10 mouse cellular contexts compared by ENCODE assay signal in genomic region chr3:89115522-89115921, GRCm38 (mm10). TPM values are rescaled to one million over a fixed set of nuclear protein-coding genes. Genes with fewer than 3 reads are reported as not detected.
DNase-seq lines count a peak whose midpoint lies in the region; ATAC-seq and TF ChIP-seq lines count a peak whose summit lies in the region.
"Had no signal": no experiment of that assay in that cellular context is flagged by ENCODE, and none has a peak within 500 bp of the region (broad histone marks: within the 10 kb centered on the region; RNA-seq: fewer than 3 reads in every experiment).

No protein-coding gene starts in this region.

- H3ac ChIP-seq in C2C12 (ENCODE audit: control insufficient read depth, insufficient read length, low read depth), result no peak overlapping the region

- peak; percentile 58 for ATAC-seq in forebrain, postnatal 0 days
- ATAC-seq in forebrain, embryonic 13.5 days, result no peak

- H3K4me3 ChIP-seq in forebrain, postnatal 0 days (ENCODE audit: low read depth, low read length), result no peak overlapping the region
- H3K4me3 ChIP-seq in forebrain, embryonic 13.5 days, result no peak overlapping the region
- H3K4me3 ChIP-seq in C2C12 (ENCODE audit: insufficient read depth, poor library complexity, severe bottlenecking), result no peak overlapping the region
- no peak overlapping the region for H3K4me3 ChIP-seq in small intestine, adult 2 months (ENCODE audit: low read depth, low read length)
- H3K4me3 ChIP-seq: myocyte had no signal

- no peaks in the 10 kb centered on the region for H3K4me1 ChIP-seq in forebrain, postnatal 0 days (ENCODE audit: insufficient read depth)
- no peaks in the 10 kb centered on the region for H3K4me1 ChIP-seq in forebrain, embryonic 13.5 days
- peaks cover 2% of the 10 kb centered on the region; the same call in 1 of the 2 replicates for H3K4me1 ChIP-seq in small intestine, adult 2 months (ENCODE audit: control insufficient read depth, insufficient read depth, insufficient read length, low read length)

- no peaks in the 10 kb centered on the region for H3K36me3 ChIP-seq in forebrain, postnatal 0 days (ENCODE audit: insufficient read depth)
- H3K36me3 ChIP-seq in forebrain, embryonic 13.5 days (ENCODE audit: poor library complexity, severe bottlenecking), result no peaks in the 10 kb centered on the region
- no peaks in the 10 kb centered on the region for H3K36me3 ChIP-seq in C2C12 (ENCODE audit: control insufficient read depth, insufficient read depth)
- no peaks in the 10 kb centered on the region for H3K36me3 ChIP-seq in small intestine, adult 2 months (ENCODE audit: control insufficient read depth, insufficient read depth, low read length)

- H3K79me3 ChIP-seq in C2C12 (ENCODE audit: low read depth), result no peaks in the 10 kb centered on the region

- no peak overlapping the region for H3K4me2 ChIP-seq in forebrain, postnatal 0 days (ENCODE audit: low read depth)
- no peak overlapping the region for H3K4me2 ChIP-seq in forebrain, embryonic 13.5 days

- H3K9me3 ChIP-seq in forebrain, postnatal 0 days (ENCODE audit: low read length), result no peaks in the 10 kb centered on the region
- no peaks in the 10 kb centered on the region for H3K9me3 ChIP-seq in forebrain, embryonic 13.5 days (replicated peaks)

- no peak for TF ChIP-seq POLR2A in brain, embryonic 14.5 days (IDR thresholded peaks at IDR 0.05; ENCODE audit: borderline replicate concordance, extremely low read depth, insufficient read depth, insufficient read length, poor library complexity, severe bottlenecking)
- TF ChIP-seq POLR2A in small intestine, adult 2 months (IDR thresholded peaks at IDR 0.05; ENCODE audit: low read depth, low read length), result no peak

- no peaks in the 10 kb centered on the region for H3K27me3 ChIP-seq in forebrain, postnatal 0 days (ENCODE audit: insufficient read depth, low read length)
- H3K27me3 ChIP-seq in forebrain, embryonic 13.5 days, result no peaks in the 10 kb centered on the region
- peaks cover 12% of the 10 kb centered on the region for H3K27me3 ChIP-seq in C2C12 (ENCODE audit: control insufficient read depth, insufficient read depth, insufficient read length)
- H3K27me3 ChIP-seq in small intestine, adult 2 months (ENCODE audit: control insufficient read depth, insufficient read depth, low read length), result no peaks in the 10 kb centered on the region; the same call in 1 of the 2 replicates

- H3K27ac ChIP-seq in forebrain, postnatal 0 days (ENCODE audit: low read depth, low read length), result no peak overlapping the region
- no peak overlapping the region for H3K27ac ChIP-seq in forebrain, embryonic 13.5 days
- H3K27ac ChIP-seq in small intestine, adult 2 months (ENCODE audit: insufficient read depth, low read depth, low read length), result no peak overlapping the region

- DNase-seq in forebrain, postnatal 0 days, result peak; percentile 28
- DNase-seq in brain, embryonic 14.5 days (ENCODE audit: low read depth), result peak; percentile 50
- DNase-seq in kidney, postnatal 14 days, result peak; percentile 60
- DNase-seq in urinary bladder, postnatal 36 days (ENCODE audit: low spot score in 2 of 2), result no peak
- no peak for DNase-seq in frontal cortex, postnatal 10 days (ENCODE audit: low spot score in 2 of 2)

- H3K79me2 ChIP-seq in C2C12 (ENCODE audit: control insufficient read depth, insufficient read depth), result no peaks in the 10 kb centered on the region

- peak; percentile 52 for TF ChIP-seq CTCF in forebrain, postnatal 0 days (IDR thresholded peaks at IDR 0.05; ENCODE audit: low read depth)
- TF ChIP-seq CTCF in C2C12 (IDR thresholded peaks at IDR 0.05; ENCODE audit: control insufficient read depth, insufficient read depth, insufficient read length), result peak; percentile 31
- peak; percentile 22; the same call in 1 of the 2 replicates for TF ChIP-seq CTCF in brain, embryonic 14.5 days (IDR thresholded peaks at IDR 0.05; ENCODE audit: borderline replicate concordance, extremely low read depth, insufficient read depth, insufficient read length)
- peak; percentile 40; the same call in 1 of the 2 replicates for TF ChIP-seq CTCF in small intestine, adult 2 months (IDR thresholded peaks at IDR 0.05; ENCODE audit: extremely low read depth, insufficient read length, insufficient replicate concordance, low read depth, low read length)

- no peak overlapping the region for H3K9ac ChIP-seq in forebrain, postnatal 0 days
- H3K9ac ChIP-seq in forebrain, embryonic 13.5 days, result no peak overlapping the region

- WGBS in forebrain, postnatal 0 days, result 7% methylated on average over 2 of the region's 2 CpGs
- 12% methylated on average over 2 of the region's 2 CpGs for WGBS in forebrain, embryonic 13.5 days
- WGBS in small intestine, adult 2 months, result 0% methylated on average over 2 of the region's 2 CpGs

TF ChIP-seq in C2C12, 6 proteins besides CTCF, POLR2A, EP300 and RAD21:
- TF ChIP-seq MYOD1 (IDR thresholded peaks at IDR 0.05; ENCODE audit: control insufficient read depth, insufficient read length, low read depth) (no peak), USF1 (IDR thresholded peaks at IDR 0.05; ENCODE audit: low read depth) (no peak), CEBPB (IDR thresholded peaks at IDR 0.05; ENCODE audit: low read depth) (no peak), FOSL1 (IDR thresholded peaks at IDR 0.05; ENCODE audit: insufficient read depth, low read length, poor library complexity, severe bottlenecking) (no peak), MAX (IDR thresholded peaks at IDR 0.05) (no peak), MYOG (IDR thresholded peaks at IDR 0.05; ENCODE audit: control insufficient read depth, extremely low read depth, insufficient read length) (no peak)
TF ChIP-seq in C2C12: peak in this region for 0.

RNA-seq across cellular contexts. Expression of gene Fdps, which starts 13.8 kb away (rescaled TPM):
- 421 and 510 TPM in 2 replicates for total RNA-seq in forebrain, postnatal 0 days (2014; rRNA removed)
- polyA plus RNA-seq in forebrain, postnatal 0 days (2015; fragmentation: Nextera tagmentation; extraction: Ambion mirVana), result 435 and 441 TPM in 2 replicates
- 315 and 326 TPM in 2 replicates for polyA plus RNA-seq in forebrain, embryonic 13.5 days (2015; fragmentation: Nextera tagmentation; extraction: Ambion mirVana)
- polyA plus RNA-seq in C2C12 (2012; fragmentation: generic; extraction: Trizol), result 384 TPM
- polyA plus RNA-seq in brain, embryonic 14.5 days (2012; rRNA removed), result 169 and 202 TPM in 2 replicates
- 47.8 and 81.3 TPM in 2 replicates for polyA plus RNA-seq in small intestine, adult 2 months (2012; rRNA removed)

RNA-seq across cellular contexts. Expression of gene Gm43738, which starts 14.6 kb away (rescaled TPM):
- total RNA-seq in forebrain, postnatal 0 days (2014; rRNA removed), result not detected in 2 replicates
- not detected in 2 replicates for polyA plus RNA-seq in forebrain, postnatal 0 days (2015; fragmentation: Nextera tagmentation; extraction: Ambion mirVana)
- not detected in 2 replicates for polyA plus RNA-seq in forebrain, embryonic 13.5 days (2015; fragmentation: Nextera tagmentation; extraction: Ambion mirVana)
- polyA plus RNA-seq in C2C12 (2012; fragmentation: generic; extraction: Trizol), result 0.02 TPM
- polyA plus RNA-seq in brain, embryonic 14.5 days (2012; rRNA removed), result 0.03 and 0.05 TPM in 2 replicates
- polyA plus RNA-seq in small intestine, adult 2 months (2012; rRNA removed), result not detected in 2 replicates
- total RNA-seq: hematopoietic stem cell, adult 5-6 weeks had no signal

RNA-seq across cellular contexts. Expression of gene Pklr, which starts 20.4 kb away (rescaled TPM):
- 0.08 and 0.76 TPM in 2 replicates for total RNA-seq in forebrain, postnatal 0 days (2014; rRNA removed)
- 0.19 TPM in 1 of 2 replicates, not detected in the other for polyA plus RNA-seq in forebrain, postnatal 0 days (2015; fragmentation: Nextera tagmentation; extraction: Ambion mirVana)
- 0.09 and 0.26 TPM in 2 replicates for polyA plus RNA-seq in forebrain, embryonic 13.5 days (2015; fragmentation: Nextera tagmentation; extraction: Ambion mirVana)
- polyA plus RNA-seq in C2C12 (2012; fragmentation: generic; extraction: Trizol), result not detected
- polyA plus RNA-seq in brain, embryonic 14.5 days (2012; rRNA removed), result 0.14 and 0.21 TPM in 2 replicates
- polyA plus RNA-seq in small intestine, adult 2 months (2012; rRNA removed), result 264 and 580 TPM in 2 replicates
- polyA plus RNA-seq: myocyte had no signal

RNA-seq across cellular contexts. Expression of gene Rusc1, which starts 22.4 kb away (rescaled TPM):
- total RNA-seq in forebrain, postnatal 0 days (2014; rRNA removed), result 148 and 158 TPM in 2 replicates
- polyA plus RNA-seq in forebrain, postnatal 0 days (2015; fragmentation: Nextera tagmentation; extraction: Ambion mirVana), result 86.1 and 101 TPM in 2 replicates
- polyA plus RNA-seq in forebrain, embryonic 13.5 days (2015; fragmentation: Nextera tagmentation; extraction: Ambion mirVana), result 38.4 and 40.5 TPM in 2 replicates
- polyA plus RNA-seq in C2C12 (2012; fragmentation: generic; extraction: Trizol), result 25.0 TPM
- 131 and 149 TPM in 2 replicates for polyA plus RNA-seq in brain, embryonic 14.5 days (2012; rRNA removed)
- polyA plus RNA-seq in small intestine, adult 2 months (2012; rRNA removed), result 26.9 and 45.2 TPM in 2 replicates

RNA-seq across cellular contexts. Expression of gene Hcn3, which starts 44.5 kb away (rescaled TPM):
- 44.9 and 45.5 TPM in 2 replicates for total RNA-seq in forebrain, postnatal 0 days (2014; rRNA removed)
- polyA plus RNA-seq in forebrain, postnatal 0 days (2015; fragmentation: Nextera tagmentation; extraction: Ambion mirVana), result 22.7 and 30.3 TPM in 2 replicates
- polyA plus RNA-seq in forebrain, embryonic 13.5 days (2015; fragmentation: Nextera tagmentation; extraction: Ambion mirVana), result 19.0 and 19.6 TPM in 2 replicates
- polyA plus RNA-seq in C2C12 (2012; fragmentation: generic; extraction: Trizol), result 0.15 TPM
- 61.6 and 68.6 TPM in 2 replicates for polyA plus RNA-seq in brain, embryonic 14.5 days (2012; rRNA removed)
- 0.30 and 1.3 TPM in 2 replicates for polyA plus RNA-seq in small intestine, adult 2 months (2012; rRNA removed)

Comparison
In these comparisons a context has a peak if more than half of its experiments do, and no peak if none do; other contexts are left out.
1. DNase-seq: peak in forebrain, postnatal 0 days (single experiment), brain, embryonic 14.5 days (single experiment) and kidney, postnatal 14 days (single experiment); none in urinary bladder, postnatal 36 days (0 of 2) and frontal cortex, postnatal 10 days (0 of 2).
2. RNA of gene Pklr, which starts 20.4 kb away (polyA plus RNA-seq): 264 to 580 TPM in small intestine, adult 2 months; 0.14 to 0.21 TPM in brain, embryonic 14.5 days, 0.19 TPM in forebrain, postnatal 0 days, 0.09 to 0.26 TPM in forebrain, embryonic 13.5 days and not detected in C2C12 (single experiment); every median in the first group is over 100 times any median in the second.
3. Peak in every context shown above with its lines, with median percentiles within 50 percentile points of each other: CTCF ChIP-seq.